Mouse (Mus musculus) c-Kit-positive CD71-negative TER-119-negative erythroid progenitor cells, embryonic 14.5 days (primary cell): ENCODE data around the gene Hist1h2bc.
"Not testable (repeated sequence)": the region's sequence is repeated elsewhere in the genome, so short reads cannot be mapped to it uniquely, and the experiment has no call there.

Experiments used
- DNase-seq: peaks from one replicate; pipeline ENCODE4 v3.0.0-alpha.2; 2013; ENCODE audit warnings: low read depth

The Hist1h2bc gene

GRCm38 (mm10) chr13:23683755-23684281 is at the start of gene Hist1h2bc, which contains the start of gene Hist1h2ac:
Gene Hist1h2bc, plus strand, starts transcription at chr13:23684199.
Gene Hist1h2ac, minus strand, starts transcription at chr13:23683948.
- DNase-seq: peak; percentile 93

- DNase-seq: no peak
Observed at GRCm38 (mm10) chr13:23659636-23660366, 24.2 kb upstream of the Hist1h2bc start.

GRCm38 (mm10) chr13:23662536-23662935 is 21.5 kb upstream of the Hist1h2bc start:
- no peak for DNase-seq

- DNase-seq: no peak
Observed at GRCm38 (mm10) chr13:23681990-23682582, 1.9 kb upstream of the Hist1h2bc start.

- no peak for DNase-seq
Observed at GRCm38 (mm10) chr13:23682623-23682946, 1.4 kb upstream of the Hist1h2bc start.

GRCm38 (mm10) chr13:23682947-23683754 is 848 bp upstream of the Hist1h2bc start:
- not testable (repeated sequence) for DNase-seq

- peak; percentile 64 for DNase-seq
Observed at GRCm38 (mm10) chr13:23684295-23684945, 421 bp downstream of the Hist1h2bc start.

GRCm38 (mm10) chr13:23685121-23685861 is 1.3 kb downstream of the Hist1h2bc start:
- DNase-seq: no peak

GRCm38 (mm10) chr13:23685966-23686365 is 2.0 kb downstream of the Hist1h2bc start:
- no peak for DNase-seq

- no peak for DNase-seq
Observed at GRCm38 (mm10) chr13:23687181-23687580, 3.2 kb downstream of the Hist1h2bc start.

GRCm38 (mm10) chr13:23687907-23688306 is 3.9 kb downstream of the Hist1h2bc start:
- DNase-seq: no peak

GRCm38 (mm10) chr13:23688956-23689355 is 5.0 kb downstream of the Hist1h2bc start:
- no peak for DNase-seq

GRCm38 (mm10) chr13:23689459-23689858 is 5.5 kb downstream of the Hist1h2bc start:
- DNase-seq: no peak

GRCm38 (mm10) chr13:23693856-23694440 is 9.9 kb downstream of the Hist1h2bc start:
- DNase-seq: no peak

- no peak for DNase-seq
Observed at GRCm38 (mm10) chr13:23694956-23695355, 11.0 kb downstream of the Hist1h2bc start.

- no peak for DNase-seq
Observed at GRCm38 (mm10) chr13:23695514-23695913, 11.5 kb downstream of the Hist1h2bc start, which contains the start of gene Hist1h1t. Gene Hist1h1t, plus strand, starts transcription at chr13:23695814.

GRCm38 (mm10) chr13:23696061-23696474 is 12.1 kb downstream of the Hist1h2bc start:
- DNase-seq: no peak

GRCm38 (mm10) chr13:23697491-23698299 is 13.7 kb downstream of the Hist1h2bc start:
- no peak for DNase-seq

- peak; percentile 99 for DNase-seq
Observed at GRCm38 (mm10) chr13:23698300-23698693, 14.3 kb downstream of the Hist1h2bc start, which contains the start of gene Hist1h4c. Gene Hist1h4c, minus strand, starts transcription at chr13:23698454.

- DNase-seq: no peak
Observed at GRCm38 (mm10) chr13:23698996-23699395, 15.0 kb downstream of the Hist1h2bc start.
